Mouse (Mus musculus) midbrain, embryonic 16.5 days (tissue): Measurements from ENCODE around the gene Dpy30. TPM values are rescaled to one million over a fixed set of nuclear protein-coding genes. Genes with fewer than 3 reads are reported as not detected.

Experiments
- ATAC-seq: fragments of 200-750 bp; cut with Nextera tagmentation; 2 replicates; pipeline ENCODE4 v1.8.0; 2017; ENCODE audit warnings: moderate TSS enrichment
- H3K27ac ChIP-seq: fragments of 300-500 bp; sonication (generic); 2 replicates; pipeline ENCODE4 v1.5.1; 2014; ENCODE audit warnings: mild to moderate bottlenecking, low read length, mixed read lengths
- H3K27me3 ChIP-seq: fragments of 300-500 bp; sonication (generic); 2 replicates; pipeline ENCODE4 v1.6.1; 2014; ENCODE audit warnings: low read depth, low read length, mixed read lengths; ENCODE audit not compliant: control insufficient read depth, insufficient read depth
- H3K36me3 ChIP-seq: fragments of 300-500 bp; sonication (generic); 2 replicates; pipeline ENCODE4 v1.6.1; 2014; ENCODE audit warnings: mild to moderate bottlenecking, low read length, moderate library complexity, mixed read lengths; ENCODE audit not compliant: control insufficient read depth, insufficient read depth
- H3K4me1 ChIP-seq: fragments of 300-500 bp; sonication (generic); 2 replicates; pipeline ENCODE4 v1.6.1; 2014; ENCODE audit warnings: mild to moderate bottlenecking, low read length, mixed read lengths; ENCODE audit not compliant: control insufficient read depth, insufficient read depth
- H3K4me2 ChIP-seq: fragments of 300-500 bp; sonication (generic); 2 replicates; pipeline ENCODE4 v1.6.1; 2014; ENCODE audit warnings: mild to moderate bottlenecking, low read length, mixed read lengths
- H3K4me3 ChIP-seq: fragments of 300-500 bp; sonication (generic); 2 replicates; pipeline ENCODE4 v1.5.1; 2014; ENCODE audit warnings: low read depth, mild to moderate bottlenecking, low read length, moderate library complexity, mixed read lengths
- H3K9ac ChIP-seq: fragments of 300-500 bp; sonication (generic); 2 replicates; pipeline ENCODE4 v1.6.1; 2014; ENCODE audit warnings: low read depth, low read length, mixed read lengths
- H3K9me3 ChIP-seq: fragments of 300-500 bp; sonication (generic); replicated peaks from 2 replicates; pipeline ENCODE4 v1.6.1; 2014; ENCODE audit warnings: mild to moderate bottlenecking, low read length, mixed read lengths; ENCODE audit not compliant: control insufficient read depth, poor library complexity, severe bottlenecking
- WGBS: fragments of 180-500 bp; shearing (Covaris S2); extraction: QIAGEN DNeasy Blood & Tissue Kit; methylation state at CpG from one replicate; pipeline ENCODE4 v1.1.7; 2014; 5-methylcytosine and 5-hydroxymethylcytosine counted together
- polyA plus RNA-seq: library from polyadenylated mRNA; unstranded; fragments of >200 nt; fragmentation: Nextera tagmentation; extraction: Ambion mirVana; gene quantifications from 2 replicates; pipeline ENCODE4 v1.2.1, GENCODE M21; 2015

Dpy30 gene
- polyA plus RNA-seq, 1 experiment from 2014 or later: 220 TPM

- Histone ChIP-seq H3K9me3 (no peaks in the 10 kb centered on the region), H3K27me3 (no peaks in the 10 kb centered on the region), H3K27ac (peak overlapping the region; percentile 97), H3K4me1 (peaks cover 23% of the 10 kb centered on the region), H3K4me3 (peak overlapping the region; percentile 96), H3K9ac (peak overlapping the region; percentile 97; the same call in 1 of the 2 replicates), H3K36me3 (no peaks in the 10 kb centered on the region), H3K4me2 (peak overlapping the region; percentile 83)
- 47% methylated on average over 11 of the region's 11 CpGs for WGBS
- no peak for ATAC-seq
Observed at GRCm38 (mm10) chr17:74296076-74296823, 27.5 kb downstream of the Dpy30 start.

GRCm38 (mm10) chr17:74295026-74295970 lies 28.4 kb downstream of the Dpy30 start, which contains the start of gene Memo1:
Gene Memo1, minus strand, starts transcription at chr17:74295521.
- Histone ChIP-seq H3K4me2 (peak within 1 kb of the TSS; percentile 83), H3K9me3 (no peaks in the 10 kb centered on the region), H3K36me3 (no peaks in the 10 kb centered on the region), H3K4me3 (peak within 1 kb of the TSS; percentile 96), H3K4me1 (peaks cover 27% of the 10 kb centered on the region), H3K27ac (peak within 1 kb of the TSS; percentile 97), H3K27me3 (no peaks in the 10 kb centered on the region), H3K9ac (peak within 1 kb of the TSS; percentile 97)
- ATAC-seq: peak; percentile 94
- under 1% methylated on average over 53 of the region's 110 CpGs for WGBS

GRCm38 (mm10) chr17:74294426-74295025 lies 29.2 kb downstream of the Dpy30 start:
- H3K9me3 ChIP-seq: no peaks in the 10 kb centered on the region
- peak overlapping the region; percentile 97 for H3K27ac ChIP-seq
- peaks cover 27% of the 10 kb centered on the region for H3K4me1 ChIP-seq
- H3K27me3 ChIP-seq: no peaks in the 10 kb centered on the region
- ATAC-seq: peak; percentile 81
- H3K4me3 ChIP-seq: peak overlapping the region; percentile 96
- peak overlapping the region; percentile 97 for H3K9ac ChIP-seq
- H3K4me2 ChIP-seq: peak overlapping the region; percentile 83
- no peaks in the 10 kb centered on the region for H3K36me3 ChIP-seq
- 0% methylated on average over 57 of the region's 80 CpGs for WGBS

- WGBS: 1% methylated on average over 17 of the region's 18 CpGs
- peak overlapping the region; percentile 83 for H3K4me2 ChIP-seq
- no peaks in the 10 kb centered on the region for H3K36me3 ChIP-seq
- H3K27ac ChIP-seq: peak overlapping the region; percentile 97
- H3K9me3 ChIP-seq: no peaks in the 10 kb centered on the region
- peak; percentile 0; the same call in 1 of the 2 replicates for ATAC-seq
- peak overlapping the region; percentile 97 for H3K9ac ChIP-seq
- H3K4me1 ChIP-seq: peaks cover 27% of the 10 kb centered on the region
- peak overlapping the region; percentile 96 for H3K4me3 ChIP-seq
- H3K27me3 ChIP-seq: no peaks in the 10 kb centered on the region
Observed at GRCm38 (mm10) chr17:74293687-74294425, 29.9 kb downstream of the Dpy30 start.

GRCm38 (mm10) chr17:74291640-74292361 lies 31.9 kb downstream of the Dpy30 start:
- no peak overlapping the region for H3K4me2 ChIP-seq
- no peak overlapping the region for H3K27ac ChIP-seq
- H3K4me1 ChIP-seq: peaks cover 27% of the 10 kb centered on the region
- H3K4me3 ChIP-seq: no peak overlapping the region
- no peaks in the 10 kb centered on the region for H3K27me3 ChIP-seq
- ATAC-seq: no peak
- no peaks in the 10 kb centered on the region for H3K9me3 ChIP-seq
- H3K36me3 ChIP-seq: peaks cover 4% of the 10 kb centered on the region; the same call in 1 of the 2 replicates
- no peak overlapping the region for H3K9ac ChIP-seq
- WGBS: 85% methylated on average over 4 of the region's 4 CpGs

- peaks cover 24% of the 10 kb centered on the region for H3K4me1 ChIP-seq
- H3K27ac ChIP-seq: no peak overlapping the region
- no peaks in the 10 kb centered on the region for H3K9me3 ChIP-seq
- H3K4me2 ChIP-seq: no peak overlapping the region
- H3K4me3 ChIP-seq: no peak overlapping the region
- no peaks in the 10 kb centered on the region for H3K27me3 ChIP-seq
- no peak overlapping the region for H3K9ac ChIP-seq
- ATAC-seq: no peak
- peaks cover 4% of the 10 kb centered on the region; the same call in 1 of the 2 replicates for H3K36me3 ChIP-seq
Observed at GRCm38 (mm10) chr17:74290869-74291268, 32.9 kb downstream of the Dpy30 start.

GRCm38 (mm10) chr17:74290198-74290597 lies 33.5 kb downstream of the Dpy30 start:
- peaks cover 22% of the 10 kb centered on the region for H3K4me1 ChIP-seq
- 94% methylated on average over 3 of the region's 3 CpGs for WGBS
- no peak for ATAC-seq
- no peak overlapping the region for H3K4me2 ChIP-seq
- no peak overlapping the region for H3K4me3 ChIP-seq
- H3K36me3 ChIP-seq: peaks cover 4% of the 10 kb centered on the region; the same call in 1 of the 2 replicates
- H3K9me3 ChIP-seq: no peaks in the 10 kb centered on the region
- H3K27ac ChIP-seq: no peak overlapping the region
- no peak overlapping the region for H3K9ac ChIP-seq
- H3K27me3 ChIP-seq: no peaks in the 10 kb centered on the region

GRCm38 (mm10) chr17:74288626-74289025 lies 35.1 kb downstream of the Dpy30 start:
- Histone ChIP-seq H3K27me3 (no peaks in the 10 kb centered on the region), H3K36me3 (peaks cover 4% of the 10 kb centered on the region; the same call in 1 of the 2 replicates), H3K9ac (no peak overlapping the region), H3K27ac (no peak overlapping the region), H3K4me3 (no peak overlapping the region), H3K9me3 (no peaks in the 10 kb centered on the region), H3K4me1 (peaks cover 21% of the 10 kb centered on the region), H3K4me2 (no peak overlapping the region)
- 98% methylated on average over 2 of the region's 2 CpGs for WGBS
- ATAC-seq: no peak
